Mouse (Mus musculus): ENCODE results near the gene Iqsec3. TPM values are rescaled to one million over a fixed set of nuclear protein-coding genes. Genes with fewer than 3 reads are reported as not detected.

The Iqsec3 gene
- 0.03 TPM in 2 replicates for polyA plus RNA-seq (2016; fragmentation: Nextera tagmentation; extraction: Ambion mirVana)

DNA sequence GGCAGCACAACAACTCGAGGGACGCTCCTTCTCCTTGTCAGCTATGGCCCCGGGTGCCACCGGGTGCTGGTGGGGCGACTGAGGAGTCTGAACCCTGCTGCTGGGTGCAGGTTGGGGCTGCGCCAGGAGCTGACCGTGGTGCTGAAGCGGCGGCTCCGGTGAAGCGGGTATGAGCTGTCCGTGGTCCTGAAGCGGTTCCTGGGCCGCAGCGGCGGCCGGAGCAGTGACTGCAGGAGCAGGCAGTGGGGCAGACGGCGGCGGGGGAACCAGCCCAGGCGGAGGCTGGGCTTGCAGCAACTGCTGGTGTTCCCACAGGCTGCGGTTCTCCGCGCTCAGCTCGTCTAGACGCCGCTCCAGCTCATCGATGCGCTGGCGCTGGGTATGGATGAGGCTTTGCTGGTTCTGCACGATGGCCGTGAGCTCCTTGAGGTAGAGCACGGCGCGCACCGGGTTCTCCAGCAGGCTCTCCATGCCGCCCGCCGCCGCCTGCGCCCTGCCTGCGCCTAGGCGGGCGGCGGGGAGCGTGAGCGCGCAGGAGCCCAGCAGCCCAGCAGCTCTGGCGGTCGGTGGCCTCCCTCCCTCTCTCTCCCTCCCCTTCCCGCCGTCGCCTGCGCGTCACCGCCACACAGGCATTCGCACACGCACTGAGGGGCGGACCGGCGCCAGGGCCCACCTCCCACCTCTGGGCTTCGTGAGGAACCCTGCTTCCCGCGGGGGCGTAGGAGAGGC lies at the start of gene Iqsec3:
Gene Iqsec3, minus strand, starts transcription at position 586 of the 729 bp plus-strand sequence.
- peaks cover 11% of the 10 kb centered on the region for H3K4me1 ChIP-seq
- H3K9me3 ChIP-seq (replicated peaks), result no peaks in the 10 kb centered on the region
- peaks cover 47% of the 10 kb centered on the region for H3K27me3 ChIP-seq (ENCODE audit: low read depth, poor library complexity, severe bottlenecking)
- peak within 1 kb of the TSS; percentile 48 for H3K4me3 ChIP-seq
- DNase-seq (ENCODE audit: low spot score), result peak; percentile 99
- WGBS, result under 1% methylated on average over 58 of the region's 65 CpGs
- no peaks in the 10 kb centered on the region for H3K36me3 ChIP-seq
- H3K27ac ChIP-seq, result no peak within 1 kb of the TSS

DNA sequence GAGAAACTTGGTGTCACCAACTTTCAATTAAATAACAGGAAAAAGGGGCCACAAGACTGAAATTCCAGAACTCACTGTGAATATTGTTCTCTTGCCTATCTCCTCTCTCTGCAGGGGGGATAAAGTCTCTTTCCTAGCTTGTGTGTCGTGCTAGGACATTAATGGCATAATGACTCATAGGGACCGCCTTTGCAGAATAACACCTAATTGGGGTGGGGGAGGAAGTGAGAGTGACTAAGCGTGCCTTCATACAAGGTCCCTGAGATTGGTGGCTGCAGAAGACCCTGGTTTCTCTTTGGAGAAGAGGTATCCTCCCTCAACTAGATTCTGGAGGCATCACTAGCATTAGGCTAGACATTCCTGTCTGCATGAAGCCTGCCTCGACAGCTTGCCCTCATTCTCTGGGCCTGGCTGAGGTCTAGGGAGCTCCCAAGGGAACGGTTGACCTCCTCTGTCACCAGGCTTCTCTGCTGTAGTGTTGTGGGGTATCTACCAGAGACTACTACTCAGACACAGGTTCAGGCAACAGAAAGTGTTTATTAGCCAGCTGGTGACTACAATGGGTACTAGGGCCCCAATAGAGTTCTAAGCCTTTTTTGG lies 48.7 kb upstream of the Iqsec3 start:
- Histone ChIP-seq H3K27ac (no peak overlapping the region), H3K27me3 (ENCODE audit: low read depth, poor library complexity, severe bottlenecking) (no peaks in the 10 kb centered on the region), H3K9me3 (replicated peaks) (no peaks in the 10 kb centered on the region), H3K36me3 (no peaks in the 10 kb centered on the region), H3K4me3 (no peak overlapping the region), H3K4me1 (peaks cover 2% of the 10 kb centered on the region; the same call in 1 of the 2 replicates)
- 79% methylated on average over 5 of the region's 5 CpGs for whole genome bisulfite sequencing
- no peak for DNase-seq (ENCODE audit: low spot score)

DNA sequence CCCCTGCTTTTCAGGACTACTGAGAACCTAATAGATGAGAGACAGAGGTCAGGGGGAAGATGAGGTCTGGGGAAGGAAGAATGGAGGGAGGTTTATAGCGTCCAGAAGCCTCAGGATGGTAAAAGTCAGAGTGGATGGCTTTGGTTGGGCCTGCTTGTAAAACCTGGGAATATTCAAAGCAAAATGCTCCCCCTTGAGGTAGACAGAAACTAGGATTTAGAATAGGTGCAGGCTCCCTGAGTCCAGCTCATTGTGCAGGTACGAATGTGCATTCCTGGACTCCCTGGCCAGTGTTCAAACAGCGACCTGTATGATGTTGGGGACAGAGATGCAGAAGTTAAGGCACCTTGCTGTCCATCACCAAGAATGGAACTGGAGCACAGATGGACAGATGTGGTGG lies 47.6 kb upstream of the Iqsec3 start:
- DNase-seq (ENCODE audit: low spot score), result no peak
- H3K4me1 ChIP-seq, result peaks cover 2% of the 10 kb centered on the region; the same call in 1 of the 2 replicates
- 77% methylated on average over 3 of the region's 3 CpGs for WGBS

DNA sequence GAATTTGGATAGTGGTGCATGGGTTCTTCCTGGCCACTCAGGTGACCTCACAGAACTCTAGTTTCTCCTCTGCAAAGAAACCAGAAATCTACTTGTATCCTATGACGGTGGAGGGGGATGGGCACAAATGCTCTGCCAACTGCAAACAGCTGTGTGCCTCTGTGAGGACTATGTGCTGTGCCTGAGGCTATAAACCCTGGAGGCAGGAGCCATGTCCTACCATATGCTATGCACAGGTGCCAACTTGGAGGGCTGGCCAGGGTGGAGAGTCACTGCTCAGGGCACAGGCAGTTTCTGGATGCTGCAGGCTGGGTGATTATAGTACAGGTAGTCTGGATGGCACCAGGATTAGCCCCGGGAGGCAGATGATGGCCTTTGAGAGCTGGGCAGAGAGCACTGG lies 46.4 kb upstream of the Iqsec3 start:
- 81% methylated on average over 2 of the region's 2 CpGs for WGBS

More for the DNA sequence above, 47.6 kb upstream of the Iqsec3 start:
- no peaks in the 10 kb centered on the region for H3K36me3 ChIP-seq
- H3K9me3 ChIP-seq (replicated peaks), result no peaks in the 10 kb centered on the region
- no peaks in the 10 kb centered on the region for H3K27me3 ChIP-seq (ENCODE audit: low read depth, poor library complexity, severe bottlenecking)
- no peak overlapping the region for H3K27ac ChIP-seq
- no peak overlapping the region for H3K4me3 ChIP-seq

DNA sequence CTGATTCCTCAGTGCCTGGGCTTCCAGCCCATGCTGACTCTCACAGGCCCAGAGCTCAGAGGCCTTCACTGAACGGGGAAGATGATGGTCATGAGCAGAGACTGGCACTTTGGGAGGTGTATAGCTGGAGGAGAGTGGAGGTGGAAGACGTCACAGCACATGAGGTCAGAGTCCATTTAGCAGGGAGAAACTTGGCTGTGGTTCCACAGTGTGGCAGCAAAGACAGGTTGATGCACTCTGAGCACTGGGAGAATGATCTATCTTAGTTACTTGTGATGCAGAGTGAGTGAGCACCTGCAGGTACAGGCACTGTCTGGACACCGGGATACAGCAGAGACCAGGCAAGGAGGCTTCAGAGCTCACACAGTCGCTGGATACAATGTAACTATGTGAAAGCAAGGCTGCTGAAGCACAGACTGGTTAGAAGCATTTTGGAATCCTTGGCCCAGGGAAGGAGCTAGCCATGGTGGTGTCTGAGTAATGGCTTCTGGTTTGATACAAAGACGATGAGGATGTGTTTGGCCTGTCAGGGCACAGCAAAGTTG lies 45.9 kb upstream of the Iqsec3 start:
- Histone ChIP-seq H3K36me3 (no peaks in the 10 kb centered on the region), H3K4me3 (no peak overlapping the region), H3K4me1 (no peaks in the 10 kb centered on the region), H3K27ac (no peak overlapping the region), H3K9me3 (replicated peaks) (no peaks in the 10 kb centered on the region), H3K27me3 (ENCODE audit: low read depth, poor library complexity, severe bottlenecking) (no peaks in the 10 kb centered on the region)
- DNase-seq (ENCODE audit: low spot score), result no peak
- 78% methylated on average over 5 of the region's 5 CpGs for WGBS

More for the DNA sequence above, 46.4 kb upstream of the Iqsec3 start:
- no peaks in the 10 kb centered on the region for H3K36me3 ChIP-seq
- H3K9me3 ChIP-seq (replicated peaks), result no peaks in the 10 kb centered on the region
- DNase-seq (ENCODE audit: low spot score), result no peak
- peaks cover under 1% of the 10 kb centered on the region; the same call in 1 of the 2 replicates for H3K4me1 ChIP-seq
- H3K27me3 ChIP-seq (ENCODE audit: low read depth, poor library complexity, severe bottlenecking), result no peaks in the 10 kb centered on the region
- H3K27ac ChIP-seq, result no peak overlapping the region
- no peak overlapping the region for H3K4me3 ChIP-seq

DNA sequence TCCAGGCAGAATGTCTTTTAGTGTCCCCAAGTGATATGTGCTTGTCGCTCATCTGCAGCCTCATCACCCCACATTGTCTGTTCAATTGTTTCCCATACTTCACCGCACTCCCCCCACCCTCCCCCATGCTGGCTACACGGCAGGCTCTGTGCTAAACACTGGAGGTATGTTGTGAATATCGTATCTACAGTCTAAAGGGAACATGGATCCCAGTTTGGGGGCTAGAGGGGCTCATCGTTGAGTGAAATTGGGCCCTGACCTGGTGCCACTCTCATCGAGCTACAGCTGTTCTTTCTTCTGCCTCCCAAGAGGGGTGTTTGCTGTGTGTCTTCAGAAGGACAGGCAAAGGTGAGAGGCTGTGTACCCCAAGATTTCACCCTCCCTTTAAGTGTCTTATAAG lies 44.2 kb upstream of the Iqsec3 start:
- no peak for DNase-seq (ENCODE audit: low spot score)
- Histone ChIP-seq H3K4me1 (no peaks in the 10 kb centered on the region), H3K9me3 (replicated peaks) (no peaks in the 10 kb centered on the region), H3K27ac (no peak overlapping the region), H3K4me3 (no peak overlapping the region), H3K27me3 (ENCODE audit: low read depth, poor library complexity, severe bottlenecking) (no peaks in the 10 kb centered on the region), H3K36me3 (no peaks in the 10 kb centered on the region)
- 88% methylated on average over 6 of the region's 6 CpGs for WGBS

DNA sequence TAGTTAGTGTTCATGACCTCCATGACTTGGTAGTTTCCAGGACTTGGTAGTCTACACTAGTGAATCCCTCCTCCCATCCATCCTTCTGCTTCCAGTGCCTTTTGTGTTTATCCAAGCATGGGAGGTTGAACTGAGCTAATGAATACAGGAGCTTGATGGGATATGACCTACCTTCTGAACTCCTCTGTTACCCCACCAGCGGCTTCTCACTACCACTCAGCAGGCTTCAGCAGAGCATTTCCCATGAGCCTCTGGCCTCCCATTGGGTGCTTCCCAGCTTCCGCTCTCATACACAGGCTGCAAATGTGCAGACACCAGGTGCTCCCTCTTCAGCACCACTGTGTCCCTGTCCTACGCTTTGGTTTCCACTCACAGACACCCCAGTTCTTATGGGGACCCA lies 36.9 kb upstream of the Iqsec3 start:
- H3K36me3 ChIP-seq, result no peaks in the 10 kb centered on the region
- H3K27me3 ChIP-seq (ENCODE audit: low read depth, poor library complexity, severe bottlenecking), result no peaks in the 10 kb centered on the region
- H3K9me3 ChIP-seq (replicated peaks), result no peaks in the 10 kb centered on the region
- no peaks in the 10 kb centered on the region for H3K4me1 ChIP-seq
- no peak for DNase-seq (ENCODE audit: low spot score)
- no peak overlapping the region for H3K27ac ChIP-seq
- WGBS, result 88% methylated on average over 3 of the region's 3 CpGs
- H3K4me3 ChIP-seq, result no peak overlapping the region

DNA sequence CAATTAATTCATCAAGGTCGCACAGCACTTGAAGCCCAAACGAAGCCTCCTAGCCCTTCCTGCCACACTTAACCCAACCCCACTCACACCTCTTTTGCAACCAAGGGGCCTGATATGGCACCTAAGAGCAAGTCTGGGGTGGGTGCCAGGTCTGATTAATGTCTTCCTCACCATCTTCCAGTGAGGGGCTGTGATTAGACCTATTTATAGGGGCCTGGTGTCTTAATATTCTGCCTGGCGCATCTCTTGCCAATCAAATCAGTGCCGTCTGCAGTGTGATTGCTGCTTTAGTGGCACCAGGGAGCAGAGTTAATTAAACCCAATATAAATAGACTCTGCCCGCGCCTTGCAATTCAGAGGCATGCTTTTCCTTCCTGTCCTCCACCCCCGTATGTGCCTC lies 36.4 kb upstream of the Iqsec3 start:
- DNase-seq (ENCODE audit: low spot score), result no peak
- H3K27me3 ChIP-seq (ENCODE audit: low read depth, poor library complexity, severe bottlenecking), result no peaks in the 10 kb centered on the region
- H3K36me3 ChIP-seq, result no peaks in the 10 kb centered on the region
- 88% methylated on average over 7 of the region's 7 CpGs for WGBS
- H3K4me1 ChIP-seq, result no peaks in the 10 kb centered on the region
- H3K27ac ChIP-seq, result no peak overlapping the region
- no peaks in the 10 kb centered on the region for H3K9me3 ChIP-seq (replicated peaks)
- H3K4me3 ChIP-seq, result no peak overlapping the region

DNA sequence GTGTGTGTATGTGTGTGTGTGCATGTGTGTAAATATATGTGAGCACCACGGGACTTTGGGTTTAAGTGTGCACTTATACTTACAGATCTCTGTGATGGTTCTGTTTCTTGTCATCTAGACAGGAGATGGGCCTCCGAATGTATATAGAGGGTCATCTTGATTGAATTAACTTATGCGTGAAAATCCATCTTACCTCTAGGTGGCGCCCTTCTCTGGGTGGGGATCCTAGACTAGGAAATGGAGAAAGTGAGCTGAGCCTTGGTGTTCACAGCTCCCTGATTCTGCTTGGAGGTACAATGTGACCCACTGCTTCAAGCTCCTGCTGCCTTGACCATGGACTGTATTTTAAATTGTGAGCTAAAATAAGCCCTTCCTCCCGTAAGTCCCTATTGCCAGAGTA lies 34.8 kb upstream of the Iqsec3 start:
- DNase-seq (ENCODE audit: low spot score), result no peak
- H3K4me3 ChIP-seq, result no peak overlapping the region
- H3K4me1 ChIP-seq, result no peaks in the 10 kb centered on the region
- H3K9me3 ChIP-seq (replicated peaks), result no peaks in the 10 kb centered on the region
- H3K27me3 ChIP-seq (ENCODE audit: low read depth, poor library complexity, severe bottlenecking), result no peaks in the 10 kb centered on the region
- WGBS, result 64% methylated on average over 5 of the region's 5 CpGs
- H3K27ac ChIP-seq, result no peak overlapping the region
- no peaks in the 10 kb centered on the region for H3K36me3 ChIP-seq

DNA sequence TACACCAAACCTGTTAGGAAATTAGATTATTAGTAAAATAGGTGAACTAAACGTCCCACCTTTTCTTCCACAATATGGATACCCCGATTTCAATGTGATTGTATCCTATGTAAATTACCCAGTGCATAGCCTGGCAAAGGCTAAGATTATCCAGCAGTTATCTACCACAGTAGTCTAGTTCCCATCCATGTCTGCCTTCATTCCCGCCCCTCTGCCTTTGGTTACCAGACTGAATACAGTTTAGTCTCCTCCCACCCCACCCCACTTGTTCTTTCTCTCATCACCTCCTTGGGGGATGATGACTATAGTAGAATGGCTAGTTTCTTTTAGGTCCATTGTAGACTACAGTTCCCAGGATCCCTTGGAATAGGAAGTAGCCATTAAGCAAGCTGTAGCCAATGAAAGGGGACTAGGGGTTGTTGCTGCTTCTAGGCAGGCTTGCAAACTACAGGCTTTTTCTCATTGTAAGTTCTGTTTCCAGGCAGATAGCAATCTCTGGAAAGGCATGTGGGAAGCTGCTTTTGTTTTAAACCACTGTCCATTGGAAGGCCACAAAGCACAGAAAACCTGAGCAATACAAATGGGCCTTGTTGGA lies 27.7 kb upstream of the Iqsec3 start:
- Histone ChIP-seq H3K9me3 (replicated peaks) (no peaks in the 10 kb centered on the region), H3K27ac (no peak overlapping the region), H3K27me3 (ENCODE audit: low read depth, poor library complexity, severe bottlenecking) (no peaks in the 10 kb centered on the region), H3K36me3 (no peaks in the 10 kb centered on the region), H3K4me1 (peaks cover 5% of the 10 kb centered on the region; the same call in 1 of the 2 replicates), H3K4me3 (no peak overlapping the region)
- 77% methylated on average over 3 of the region's 3 CpGs for WGBS
- no peak for DNase-seq (ENCODE audit: low spot score)

DNA sequence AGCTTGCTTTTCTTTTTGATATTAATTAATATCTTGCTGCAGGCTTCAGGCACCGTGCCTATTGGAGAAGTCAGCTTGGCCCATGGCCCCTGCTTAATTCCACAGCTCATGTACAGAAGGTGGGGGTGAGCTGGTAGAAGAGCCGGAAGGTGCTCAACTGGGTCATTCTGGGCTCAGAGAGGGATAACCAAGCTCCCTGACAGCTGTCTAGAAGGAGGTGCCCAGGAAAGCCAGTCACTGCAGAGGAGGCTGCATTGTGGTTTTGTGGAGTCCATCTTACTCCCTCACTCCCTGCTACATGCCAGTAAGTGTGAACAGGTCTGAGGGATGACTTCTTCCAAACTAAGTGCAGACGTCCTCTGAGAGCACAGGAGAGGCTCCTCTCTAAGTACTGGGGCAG lies 26.4 kb upstream of the Iqsec3 start:
- H3K36me3 ChIP-seq, result no peaks in the 10 kb centered on the region
- no peaks in the 10 kb centered on the region for H3K27me3 ChIP-seq (ENCODE audit: low read depth, poor library complexity, severe bottlenecking)
- WGBS, result 81% methylated on average over 3 of the region's 3 CpGs
- H3K4me3 ChIP-seq, result no peak overlapping the region
- no peak overlapping the region for H3K27ac ChIP-seq
- H3K4me1 ChIP-seq, result peaks cover 5% of the 10 kb centered on the region; the same call in 1 of the 2 replicates
- no peak for DNase-seq (ENCODE audit: low spot score)
- H3K9me3 ChIP-seq (replicated peaks), result no peaks in the 10 kb centered on the region

DNA sequence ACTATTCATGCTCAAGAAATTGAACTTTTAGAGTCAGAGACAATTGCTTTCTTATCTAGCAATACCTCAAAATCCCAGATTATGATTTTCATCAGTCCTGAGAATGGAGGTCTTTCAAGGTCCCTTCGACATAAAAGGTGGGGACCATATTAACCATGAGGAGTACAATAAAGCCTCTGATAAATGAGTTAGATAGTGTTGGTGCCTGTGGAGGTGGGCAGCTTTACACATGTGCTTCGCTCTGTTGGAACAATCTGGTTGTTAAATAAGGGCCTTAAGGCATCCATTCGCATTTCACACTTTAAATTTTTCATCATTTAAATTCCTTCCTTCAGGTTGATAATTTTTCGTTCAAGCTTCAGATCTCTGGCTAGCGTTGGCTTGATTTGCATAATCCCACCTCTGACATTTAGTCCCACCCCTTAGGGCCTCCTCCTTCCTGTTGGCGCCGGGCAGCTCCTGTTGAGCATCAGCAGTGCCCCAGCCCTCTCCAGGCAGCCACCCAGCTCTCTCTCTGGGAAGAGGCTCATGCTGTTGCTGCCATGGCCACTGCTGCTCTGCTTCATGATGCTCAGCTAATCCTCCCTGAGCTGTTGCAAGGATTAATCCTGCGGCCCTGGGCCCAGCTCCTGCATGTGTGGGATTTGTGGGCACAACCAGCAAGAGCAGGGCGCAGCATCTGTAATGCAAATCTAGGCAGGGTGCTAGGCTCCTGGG lies 25.5 kb upstream of the Iqsec3 start:
- Histone ChIP-seq H3K27ac (peak overlapping the region; percentile 57; the same call in 1 of the 2 replicates), H3K27me3 (ENCODE audit: low read depth, poor library complexity, severe bottlenecking) (no peaks in the 10 kb centered on the region), H3K4me1 (peaks cover 5% of the 10 kb centered on the region; the same call in 1 of the 2 replicates), H3K4me3 (no peak overlapping the region), H3K36me3 (no peaks in the 10 kb centered on the region), H3K9me3 (replicated peaks) (no peaks in the 10 kb centered on the region)
- peak; percentile 39 for DNase-seq (ENCODE audit: low spot score)
- 18% methylated on average over 9 of the region's 9 CpGs for WGBS

All from limb, embryonic 10.5 days (tissue).